Mouse (Mus musculus) forebrain, embryonic 12.5 days (tissue): ENCODE measurements around the gene Itga7. TPM values are rescaled to one million over a fixed set of nuclear protein-coding genes. Genes with fewer than 3 reads are reported as not detected.

Experiments used
- ATAC-seq: fragments of 200-750 bp; cut with Nextera tagmentation; 2 replicates; pipeline ENCODE4 v1.8.0; 2017; ENCODE audit warnings: moderate TSS enrichment; ENCODE audit not compliant: low FRiP score
- H3K27ac ChIP-seq: fragments of 300-500 bp; sonication (generic); 2 replicates; pipeline ENCODE4 v1.5.1; 2016; ENCODE audit warnings: mild to moderate bottlenecking
- H3K27me3 ChIP-seq: fragments of 300-500 bp; sonication (generic); 2 replicates; pipeline ENCODE4 v1.6.1; 2016; ENCODE audit warnings: mild to moderate bottlenecking
- H3K36me3 ChIP-seq: fragments of 300-500 bp; sonication (generic); replicated peaks from 2 replicates; pipeline ENCODE4 v1.6.1; 2016; ENCODE audit warnings: mild to moderate bottlenecking
- H3K4me1 ChIP-seq: fragments of 300-500 bp; sonication (generic); 2 replicates; pipeline ENCODE4 v1.6.1; 2016
- H3K4me2 ChIP-seq: fragments of 300-500 bp; sonication (generic); 2 replicates; pipeline ENCODE4 v1.6.1; 2016; ENCODE audit warnings: mild to moderate bottlenecking, moderate library complexity
- H3K4me3 ChIP-seq: fragments of 300-500 bp; sonication (generic); replicated peaks from 2 replicates; pipeline ENCODE4 v1.5.1; 2016; ENCODE audit warnings: mild to moderate bottlenecking
- H3K9ac ChIP-seq: fragments of 300-500 bp; sonication (generic); 2 replicates; pipeline ENCODE4 v1.6.1; 2016; ENCODE audit warnings: mild to moderate bottlenecking
- H3K9me3 ChIP-seq: fragments of 300-500 bp; sonication (generic); 2 replicates; pipeline ENCODE4 v1.6.1; 2016
- WGBS: fragments of 180-500 bp; shearing (Covaris S2); methylation state at CpG from one replicate; pipeline ENCODE4 v1.1.7; 2016; 5-methylcytosine and 5-hydroxymethylcytosine counted together
- polyA plus RNA-seq: library from polyadenylated mRNA; unstranded; fragments of >200 nt; fragmentation: Nextera tagmentation; extraction: Ambion mirVana; gene quantifications from 2 replicates; pipeline ENCODE4 v1.2.1, GENCODE M21; 2016

The Itga7 gene
- polyA plus RNA-seq, 1 experiment from 2014 or later: 0.46 TPM

GRCm38 (mm10) chr10:128923935-128924334, 9.7 kb upstream of the Itga7 start, which contains the start of gene Bloc1s1:
Bloc1s1 (minus strand) TSS chr10:128924035.
- no peaks in the 10 kb centered on the region for H3K9me3 ChIP-seq
- H3K9ac ChIP-seq: peak within 1 kb of the TSS; percentile 76
- no peaks in the 10 kb centered on the region; the same call in 1 of the 2 replicates for H3K36me3 ChIP-seq
- peak within 1 kb of the TSS; percentile 67 for H3K4me2 ChIP-seq
- no peak for ATAC-seq
- H3K27ac ChIP-seq: peak within 1 kb of the TSS; percentile 93
- peaks cover 25% of the 10 kb centered on the region for H3K27me3 ChIP-seq
- peak within 1 kb of the TSS; percentile 83 for H3K4me3 ChIP-seq
- 68% methylated on average over 9 of the region's 9 CpGs for WGBS
- H3K4me1 ChIP-seq: peaks cover 40% of the 10 kb centered on the region

GRCm38 (mm10) chr10:128928356-128928755, 5.3 kb upstream of the Itga7 start:
- Histone ChIP-seq H3K27me3 (peaks cover 67% of the 10 kb centered on the region), H3K9me3 (no peaks in the 10 kb centered on the region), H3K9ac (no peak overlapping the region), H3K4me1 (peaks cover 15% of the 10 kb centered on the region), H3K4me3 (no peak overlapping the region), H3K27ac (no peak overlapping the region), H3K4me2 (no peak overlapping the region), H3K36me3 (no peaks in the 10 kb centered on the region)
- no peak for ATAC-seq
- 21% methylated on average over 4 of the region's 4 CpGs for WGBS

- H3K4me1 ChIP-seq: peaks cover 17% of the 10 kb centered on the region
- no peak overlapping the region for H3K4me2 ChIP-seq
- no peaks in the 10 kb centered on the region for H3K36me3 ChIP-seq
- 72% methylated on average over 7 of the region's 7 CpGs for WGBS
- H3K9ac ChIP-seq: no peak overlapping the region
- H3K4me3 ChIP-seq: no peak overlapping the region
- peaks cover 76% of the 10 kb centered on the region for H3K27me3 ChIP-seq
- no peaks in the 10 kb centered on the region for H3K9me3 ChIP-seq
- no peak overlapping the region for H3K27ac ChIP-seq
- no peak for ATAC-seq
Measured at GRCm38 (mm10) chr10:128929638-128930378, 3.8 kb upstream of the Itga7 start.

- Histone ChIP-seq H3K4me3 (no peak overlapping the region), H3K36me3 (no peaks in the 10 kb centered on the region), H3K27ac (no peak overlapping the region), H3K9ac (no peak overlapping the region), H3K9me3 (no peaks in the 10 kb centered on the region), H3K4me1 (peaks cover 17% of the 10 kb centered on the region), H3K27me3 (peaks cover 92% of the 10 kb centered on the region), H3K4me2 (no peak overlapping the region)
- no peak for ATAC-seq
- 74% methylated on average over 2 of the region's 2 CpGs for WGBS
Measured at GRCm38 (mm10) chr10:128931441-128931840, 2.2 kb upstream of the Itga7 start.

GRCm38 (mm10) chr10:128933976-128934721, 531 bp downstream of the Itga7 start:
- Histone ChIP-seq H3K4me3 (peak overlapping the region; percentile 45), H3K27ac (no peak overlapping the region), H3K9ac (peak overlapping the region; percentile 29), H3K4me1 (peaks cover 14% of the 10 kb centered on the region), H3K9me3 (no peaks in the 10 kb centered on the region), H3K36me3 (no peaks in the 10 kb centered on the region), H3K27me3 (peaks cover 78% of the 10 kb centered on the region), H3K4me2 (peak overlapping the region; percentile 72)
- 3% methylated on average over 21 of the region's 21 CpGs for WGBS
- ATAC-seq: peak; percentile 9; the same call in 1 of the 2 replicates

GRCm38 (mm10) chr10:128934997-128935787, 1.6 kb downstream of the Itga7 start:
- Histone ChIP-seq H3K4me2 (no peak overlapping the region), H3K9ac (no peak overlapping the region), H3K4me1 (peaks cover 14% of the 10 kb centered on the region), H3K27me3 (peaks cover 70% of the 10 kb centered on the region), H3K36me3 (no peaks in the 10 kb centered on the region), H3K9me3 (no peaks in the 10 kb centered on the region), H3K4me3 (no peak overlapping the region), H3K27ac (no peak overlapping the region)
- WGBS: 64% methylated on average over 7 of the region's 7 CpGs
- no peak for ATAC-seq

GRCm38 (mm10) chr10:128935826-128936440, 2.3 kb downstream of the Itga7 start:
- WGBS: 78% methylated on average over 8 of the region's 8 CpGs
- Histone ChIP-seq H3K9ac (no peak overlapping the region), H3K9me3 (no peaks in the 10 kb centered on the region), H3K27me3 (peaks cover 62% of the 10 kb centered on the region), H3K4me2 (no peak overlapping the region), H3K36me3 (no peaks in the 10 kb centered on the region), H3K27ac (no peak overlapping the region), H3K4me3 (no peak overlapping the region), H3K4me1 (peaks cover 14% of the 10 kb centered on the region)
- no peak for ATAC-seq

GRCm38 (mm10) chr10:128937756-128938390, 4.3 kb downstream of the Itga7 start:
- no peak for ATAC-seq
- H3K9me3 ChIP-seq: no peaks in the 10 kb centered on the region
- 76% methylated on average over 12 of the region's 12 CpGs for WGBS
- H3K27ac ChIP-seq: no peak overlapping the region
- H3K36me3 ChIP-seq: no peaks in the 10 kb centered on the region
- H3K4me2 ChIP-seq: no peak overlapping the region
- no peak overlapping the region for H3K9ac ChIP-seq
- no peak overlapping the region for H3K4me3 ChIP-seq
- peaks cover 14% of the 10 kb centered on the region for H3K4me1 ChIP-seq
- peaks cover 43% of the 10 kb centered on the region for H3K27me3 ChIP-seq

GRCm38 (mm10) chr10:128938457-128938856, 4.8 kb downstream of the Itga7 start:
- Histone ChIP-seq H3K27ac (no peak overlapping the region), H3K9ac (no peak overlapping the region), H3K4me2 (no peak overlapping the region), H3K36me3 (no peaks in the 10 kb centered on the region), H3K4me3 (no peak overlapping the region), H3K9me3 (no peaks in the 10 kb centered on the region), H3K4me1 (peaks cover 10% of the 10 kb centered on the region), H3K27me3 (peaks cover 37% of the 10 kb centered on the region)
- 85% methylated on average over 9 of the region's 9 CpGs for WGBS
- ATAC-seq: no peak

GRCm38 (mm10) chr10:128938974-128939373, 5.4 kb downstream of the Itga7 start:
- H3K27me3 ChIP-seq: peaks cover 32% of the 10 kb centered on the region
- ATAC-seq: no peak
- no peaks in the 10 kb centered on the region for H3K36me3 ChIP-seq
- no peak overlapping the region for H3K9ac ChIP-seq
- peaks cover 4% of the 10 kb centered on the region for H3K4me1 ChIP-seq
- WGBS: 66% methylated on average over 5 of the region's 5 CpGs
- H3K4me2 ChIP-seq: no peak overlapping the region
- H3K9me3 ChIP-seq: no peaks in the 10 kb centered on the region
- no peak overlapping the region for H3K27ac ChIP-seq
- H3K4me3 ChIP-seq: no peak overlapping the region

- Histone ChIP-seq H3K9me3 (no peaks in the 10 kb centered on the region), H3K36me3 (no peaks in the 10 kb centered on the region), H3K27ac (no peak overlapping the region), H3K9ac (no peak overlapping the region), H3K4me1 (no peaks in the 10 kb centered on the region), H3K4me3 (no peak overlapping the region), H3K27me3 (peaks cover 16% of the 10 kb centered on the region), H3K4me2 (no peak overlapping the region)
- 84% methylated on average over 10 of the region's 10 CpGs for whole genome bisulfite sequencing
- ATAC-seq: no peak
Measured at GRCm38 (mm10) chr10:128940475-128941061, 7.0 kb downstream of the Itga7 start.
